Mouse (Mus musculus) cerebellum, adult 2 months (tissue): ENCODE data around the gene Prr12.

Experiments used
- CTCF ChIP-seq: fragments of 200-500 bp; IDR thresholded peaks from 2 replicates; pipeline ENCODE4 v1.5.1; 2011; ENCODE audit warnings: low read depth, mild to moderate bottlenecking, control low read depth, low read length, moderate library complexity, borderline replicate concordance; ENCODE audit not compliant: insufficient read depth
- POLR2A ChIP-seq: fragments of 200-500 bp; IDR thresholded peaks from 2 replicates; pipeline ENCODE4 v1.6.1; 2011; ENCODE audit warnings: low read length, control low read depth, borderline replicate concordance; ENCODE audit not compliant: insufficient read depth

- TF ChIP-seq CTCF: no peak
- TF ChIP-seq POLR2A: no peak
Measured at GRCm38 (mm10) chr7:45091001-45091990, 38.6 kb upstream of the Prr12 start.
